Mouse (Mus musculus) embryo, embryonic 11 days (tissue): ENCODE results near the gene Reg2.
"Not testable (repeated sequence)": the region's sequence is repeated elsewhere in the genome, so short reads cannot be mapped to it uniquely, and the experiment has no call there.

Source experiments
- DNase-seq: peaks from one replicate; pipeline ENCODE4 v3.0.0-alpha.2; 2015

The Reg2 gene

DNA sequence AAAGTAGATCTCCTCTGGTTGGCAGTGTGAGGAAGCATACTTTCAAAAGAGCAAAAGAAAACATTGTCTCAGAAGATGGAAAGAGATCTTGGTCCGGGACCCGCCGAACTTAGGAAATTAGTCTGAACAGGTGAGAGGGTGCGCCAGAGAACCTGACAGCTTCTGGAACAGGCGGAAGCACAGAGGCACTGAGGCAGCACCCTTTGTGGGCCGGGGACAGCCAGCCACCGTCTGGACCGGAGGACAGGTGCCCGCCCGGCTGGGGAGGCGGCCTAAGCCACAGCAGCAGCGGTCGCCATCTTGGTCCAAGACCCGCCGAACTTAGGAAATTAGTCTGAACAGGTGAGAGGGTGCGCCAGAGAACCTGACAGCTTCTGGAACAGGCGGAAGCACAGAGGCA is at the start of gene Reg2:
Gene Reg2, plus strand, starts transcription at position 301 of the 400 bp plus-strand sequence.
- not testable (repeated sequence) for DNase-seq

DNA sequence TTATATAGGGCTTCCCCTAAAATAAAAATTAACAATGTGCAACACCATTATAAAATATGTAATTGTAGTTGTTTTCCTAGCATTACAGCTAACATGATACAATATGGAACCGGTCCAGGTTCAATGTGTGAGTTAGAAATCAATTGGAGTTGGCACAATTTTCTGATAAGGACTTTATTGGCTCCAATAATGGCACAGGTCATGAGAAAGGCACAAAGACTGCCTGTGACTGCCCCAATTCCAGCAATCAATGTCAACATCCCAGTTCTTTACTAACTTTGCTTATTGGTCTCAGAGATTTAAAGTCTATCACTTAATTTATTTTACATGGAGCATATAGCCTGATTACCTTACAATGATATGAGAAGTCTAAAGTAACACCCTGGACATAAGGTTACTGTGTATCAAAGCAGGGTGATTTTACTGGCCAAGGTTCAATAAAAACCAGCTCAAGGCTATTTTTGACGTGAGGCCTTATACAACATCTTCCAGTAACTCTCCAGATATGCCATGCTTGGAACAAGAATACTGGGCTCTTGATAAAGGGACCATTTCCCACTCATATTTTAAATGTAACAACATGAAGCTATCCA is 33.4 kb upstream of the Reg2 start:
- DNase-seq = no peak

DNA sequence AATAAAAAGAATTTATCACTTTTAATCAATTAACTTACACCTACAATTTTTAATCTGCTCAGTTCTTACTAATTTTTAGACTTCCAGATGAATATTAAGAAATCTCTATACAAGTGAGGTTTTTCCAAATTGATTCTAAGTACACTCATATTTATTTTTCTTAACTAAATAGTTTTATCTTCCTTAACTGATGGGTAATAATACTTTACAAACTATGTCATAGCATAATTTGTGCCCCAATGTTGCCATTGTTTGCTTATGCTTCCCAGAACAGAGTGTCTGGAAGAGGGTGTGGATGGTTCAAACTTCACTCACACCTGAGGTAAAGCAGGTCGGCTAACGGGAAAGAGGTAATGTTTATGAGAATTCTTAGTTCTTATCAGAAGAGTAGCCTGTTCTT is 25.1 kb upstream of the Reg2 start, which contains the start of gene Reg3b:
Gene Reg3b, plus strand, starts transcription at position 301 of the 400 bp plus-strand sequence.
- DNase-seq = no peak

DNA sequence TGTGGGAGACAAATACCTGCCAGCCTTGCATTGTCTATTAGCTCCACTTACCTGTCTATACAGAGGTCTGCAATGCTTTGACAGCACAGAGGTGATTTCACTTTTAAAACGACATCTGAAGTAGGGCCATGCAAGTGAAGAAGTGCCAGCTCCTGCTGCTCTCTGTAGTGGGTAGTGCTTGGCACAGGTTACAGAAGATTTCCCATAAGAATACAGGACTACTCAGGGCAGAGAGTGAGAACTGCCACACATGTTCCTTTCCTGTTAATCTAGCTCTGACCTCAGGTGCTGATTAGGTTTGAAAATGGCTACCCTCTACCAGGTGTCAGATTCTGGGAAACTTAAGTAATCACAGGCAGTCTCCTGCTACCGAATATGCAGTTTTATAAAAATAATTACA is 16.7 kb upstream of the Reg2 start, which contains the start of gene Reg3d:
Gene Reg3d, minus strand, starts transcription at position 101 of the 400 bp plus-strand sequence.
- DNase-seq = no peak

DNA sequence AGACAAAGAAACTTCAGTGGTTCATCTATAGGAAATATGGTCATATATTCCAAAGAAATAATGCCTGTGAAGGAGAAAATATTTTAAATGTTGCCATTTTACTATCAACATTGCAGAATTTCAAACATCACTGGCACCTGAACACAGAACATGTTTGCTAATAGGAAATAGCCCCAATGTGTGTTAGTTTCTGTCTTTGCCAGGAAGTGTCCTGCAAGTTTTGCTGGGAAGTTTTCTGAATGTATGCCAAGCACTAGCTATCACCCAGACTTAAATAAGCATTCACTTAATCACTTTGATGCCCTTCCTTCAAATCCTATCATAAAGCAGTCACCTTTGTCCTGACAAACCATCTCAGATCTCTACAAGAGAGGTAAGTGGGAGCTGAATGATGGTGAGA is 15.0 kb upstream of the Reg2 start, which contains the start of gene Reg3a:
Gene Reg3a, plus strand, starts transcription at position 301 of the 400 bp plus-strand sequence.
- no peak for DNase-seq

DNA sequence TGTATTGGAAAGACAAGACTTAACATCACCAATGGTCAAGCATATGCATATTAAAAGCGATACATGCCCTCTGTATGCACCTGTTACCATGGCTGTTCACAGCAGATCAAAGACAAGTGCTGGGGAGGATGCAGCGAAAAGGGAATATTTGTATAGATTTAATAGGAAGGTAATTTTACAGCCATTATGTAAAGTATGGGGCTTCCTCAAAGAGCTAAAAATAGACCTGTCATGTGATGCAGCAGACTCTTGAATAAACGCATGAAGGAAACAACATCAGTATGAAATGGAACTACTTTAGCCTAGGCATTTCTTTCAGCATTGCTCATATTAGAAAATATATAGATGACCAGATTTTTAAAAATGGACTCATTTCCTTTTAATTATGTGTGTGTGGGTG is 9.8 kb upstream of the Reg2 start:
- DNase-seq = no peak

DNA sequence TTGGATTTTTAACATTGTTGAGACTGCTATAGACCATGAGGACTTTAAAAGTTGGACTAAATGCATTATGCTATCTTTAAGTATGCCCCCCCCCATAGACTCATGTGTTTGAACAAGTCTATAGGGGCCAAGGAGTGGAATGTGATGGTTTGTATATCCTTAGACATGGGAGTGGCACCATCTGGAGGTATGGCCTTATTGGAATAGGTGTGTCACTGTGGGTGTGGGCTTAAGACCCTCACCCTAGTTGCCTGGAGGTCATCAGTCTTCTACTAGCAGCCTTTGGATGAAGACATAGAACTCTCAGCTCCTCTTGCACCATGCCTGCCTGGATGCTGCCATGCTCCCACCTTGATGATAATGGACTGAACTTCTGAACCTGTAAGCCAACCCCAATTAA is 27.0 kb downstream of the Reg2 start, which contains the start of gene Reg1:
Gene Reg1, plus strand, starts transcription at position 301 of the 400 bp plus-strand sequence.
- not testable (repeated sequence) for DNase-seq

DNA sequence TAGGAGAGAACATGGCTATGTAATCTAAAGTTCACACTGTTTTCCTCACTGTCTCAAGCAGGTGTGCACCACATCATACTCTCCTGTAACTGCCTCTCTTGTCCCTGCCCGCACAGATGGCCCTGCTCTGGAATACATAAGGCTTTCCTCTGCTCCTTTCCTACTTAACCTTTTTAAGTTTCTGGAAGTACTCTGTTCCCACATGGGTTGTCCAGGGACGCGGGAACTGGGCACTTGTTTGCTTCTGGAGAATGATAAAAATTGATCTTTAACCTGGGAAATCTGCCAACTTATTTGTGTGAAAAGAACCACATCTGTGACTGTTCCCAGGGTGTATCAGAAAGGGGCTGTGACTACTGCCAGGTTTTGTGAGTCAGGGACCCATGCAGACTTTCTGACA is 30.1 kb downstream of the Reg2 start:
- DNase-seq = no peak

DNA sequence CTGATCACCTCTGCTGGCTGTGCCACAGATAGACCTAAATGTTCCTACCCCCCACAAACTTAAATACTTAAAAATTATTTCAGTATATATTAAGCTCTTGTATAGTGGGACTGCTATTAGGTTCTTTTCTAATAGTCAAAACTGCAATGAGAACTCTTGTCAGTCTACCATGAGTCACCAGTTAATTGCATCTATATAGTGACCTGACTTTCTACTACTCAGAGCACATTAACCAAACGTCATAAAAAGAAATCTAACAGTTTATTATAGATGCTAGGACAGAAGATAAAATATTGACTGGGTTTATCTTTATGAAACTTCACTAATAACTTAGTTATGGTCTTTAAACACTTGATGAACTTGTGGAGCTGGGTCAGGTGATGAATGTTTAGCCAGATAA is 51.8 kb downstream of the Reg2 start:
- no peak for DNase-seq

DNA sequence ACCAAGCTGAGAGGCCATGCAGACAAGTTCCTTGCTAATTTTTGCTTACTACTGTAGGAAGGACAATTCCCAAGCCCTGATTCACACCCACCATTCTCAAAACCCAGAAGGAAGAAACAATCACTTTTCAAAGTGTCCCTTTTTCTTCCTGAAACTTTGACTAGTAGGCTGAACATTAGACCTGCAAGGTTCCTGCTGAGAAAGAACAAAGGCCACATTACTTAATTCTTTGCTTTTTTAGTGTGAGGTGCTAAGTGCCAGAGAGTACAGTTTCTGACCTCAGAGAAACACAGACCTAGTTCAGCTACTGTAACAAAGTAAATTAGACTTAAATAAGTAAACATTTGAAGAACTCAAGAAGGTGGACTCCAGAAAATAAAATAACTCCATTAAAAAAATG is 53.0 kb downstream of the Reg2 start:
- no peak for DNase-seq

DNA sequence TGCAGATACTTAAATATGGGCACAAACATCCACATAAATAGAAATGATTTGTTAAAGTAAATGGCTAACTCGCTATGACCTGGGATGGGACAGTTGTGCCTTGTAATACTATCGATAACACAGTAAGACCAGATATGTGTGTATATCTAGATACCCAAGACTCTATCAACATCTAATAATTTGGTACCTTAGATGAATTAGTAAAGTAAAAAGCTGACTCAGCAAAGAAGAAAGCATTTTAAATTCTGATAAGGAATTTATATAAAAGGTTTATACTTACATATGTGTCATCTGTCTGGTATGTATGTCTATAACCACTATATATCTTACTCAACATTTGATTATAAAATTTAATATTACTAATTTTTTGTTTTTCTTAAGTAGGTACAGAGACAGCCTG is 57.4 kb downstream of the Reg2 start:
- DNase-seq = no peak
